Mouse (Mus musculus) lung, embryonic 14.5 days (tissue): ENCODE measurements around the gene Eln. TPM values are rescaled to one million over a fixed set of nuclear protein-coding genes. Genes with fewer than 3 reads are reported as not detected.
A peak's percentile ranks its signal among the peaks of the same experiment; 100 is the strongest.

Experiments used
- ATAC-seq: fragments of 200-750 bp; cut with Nextera tagmentation; 2 replicates; pipeline ENCODE4 v1.8.0; 2017; ENCODE audit warnings: mild to moderate bottlenecking, moderate TSS enrichment, moderate library complexity; ENCODE audit not compliant: insufficient read depth
- DNase-seq: peaks from one replicate; pipeline ENCODE4 v3.0.0-alpha.2; 2015
- H3K27ac ChIP-seq: fragments of 300-500 bp; sonication (generic); 2 replicates; pipeline ENCODE4 v1.5.1; 2014; ENCODE audit warnings: low read depth, mild to moderate bottlenecking, moderate library complexity
- H3K27me3 ChIP-seq: fragments of 300-500 bp; sonication (generic); 2 replicates; pipeline ENCODE4 v1.6.1; 2014; ENCODE audit warnings: low read length, control low read depth; ENCODE audit not compliant: insufficient read depth
- H3K36me3 ChIP-seq: fragments of 300-500 bp; sonication (generic); 2 replicates; pipeline ENCODE4 v1.6.1; 2014; ENCODE audit warnings: control low read depth; ENCODE audit not compliant: insufficient read depth
- H3K4me1 ChIP-seq: fragments of 300-500 bp; sonication (generic); 2 replicates; pipeline ENCODE4 v1.6.1; 2014; ENCODE audit warnings: antibody characterized with exemption, control low read depth; ENCODE audit not compliant: insufficient read depth
- H3K4me2 ChIP-seq: fragments of 300-500 bp; sonication (generic); 2 replicates; pipeline ENCODE4 v1.6.1; 2014; ENCODE audit warnings: mild to moderate bottlenecking
- H3K4me3 ChIP-seq: fragments of 300-500 bp; sonication (generic); 2 replicates; pipeline ENCODE4 v1.5.1; 2014; ENCODE audit warnings: low read depth, low read length
- H3K9ac ChIP-seq: fragments of 300-500 bp; sonication (generic); 2 replicates; pipeline ENCODE4 v1.6.1; 2014
- H3K9me3 ChIP-seq: fragments of 300-500 bp; sonication (generic); 2 replicates; pipeline ENCODE4 v1.6.1; 2016; ENCODE audit warnings: low read depth, low read length, control low read depth
- CTCF ChIP-seq: IDR thresholded peaks from 2 replicates; pipeline ENCODE4 v1.5.1; 2016; ENCODE audit warnings: antibody characterized with exemption, low read depth
- WGBS: fragments of 180-500 bp; shearing (Covaris S2); extraction: QIAGEN DNeasy Blood & Tissue Kit; methylation state at CpG from one replicate; pipeline ENCODE4 v1.1.7; 2014; 5-methylcytosine and 5-hydroxymethylcytosine counted together
- polyA plus RNA-seq: library from polyadenylated mRNA; unstranded; fragments of >200 nt; fragmentation: Nextera tagmentation; extraction: Ambion mirVana; gene quantifications from 2 replicates; pipeline ENCODE4 v1.2.1, GENCODE M21; 2014

The Eln gene
- polyA plus RNA-seq, 1 experiment from 2014 or later, result 196 TPM

GRCm38 (mm10) chr5:134745000-134745399 is 2.1 kb downstream of the Eln start:
- no peak overlapping the region for H3K27ac ChIP-seq

GRCm38 (mm10) chr5:134743991-134744390 is 3.1 kb downstream of the Eln start:
- TF ChIP-seq CTCF, result no peak
- ATAC-seq (no peak), DNase-seq (no peak)
- 47% methylated on average over 12 of the region's 12 CpGs for WGBS
- Histone ChIP-seq H3K9me3 (no peaks in the 10 kb centered on the region), H3K27ac (no peak overlapping the region), H3K4me2 (peak overlapping the region; percentile 37), H3K4me1 (peaks cover 14% of the 10 kb centered on the region; the same call in 1 of the 2 replicates), H3K9ac (0 out of 2 replicates have a peak overlapping the region, but pooled peaks have one; percentile 6), H3K36me3 (no peaks in the 10 kb centered on the region), H3K4me3 (no peak overlapping the region), H3K27me3 (no peaks in the 10 kb centered on the region)

More at GRCm38 (mm10) chr5:134745000-134745399, 2.1 kb downstream of the Eln start:
- Histone ChIP-seq H3K4me3 (peak overlapping the region; percentile 44; the same call in 1 of the 2 replicates), H3K4me2 (peak overlapping the region; percentile 65), H3K9ac (no peak overlapping the region), H3K9me3 (no peaks in the 10 kb centered on the region), H3K4me1 (peaks cover 14% of the 10 kb centered on the region; the same call in 1 of the 2 replicates), H3K27me3 (no peaks in the 10 kb centered on the region), H3K36me3 (no peaks in the 10 kb centered on the region)
- 83% methylated on average over 3 of the region's 3 CpGs for WGBS
- no peak for TF ChIP-seq CTCF
- DNase-seq, result no peak
- no peak for ATAC-seq

GRCm38 (mm10) chr5:134742221-134742795 is 4.8 kb downstream of the Eln start:
- Histone ChIP-seq H3K4me3 (peak overlapping the region; percentile 20), H3K27me3 (no peaks in the 10 kb centered on the region), H3K9me3 (no peaks in the 10 kb centered on the region), H3K4me2 (peak overlapping the region; percentile 42), H3K4me1 (peaks cover 8% of the 10 kb centered on the region; the same call in 1 of the 2 replicates), H3K36me3 (peaks cover 5% of the 10 kb centered on the region; the same call in 1 of the 2 replicates), H3K9ac (peak overlapping the region; percentile 9; the same call in 1 of the 2 replicates), H3K27ac (no peak overlapping the region; the same call in 1 of the 2 replicates)
- ATAC-seq (no peak), DNase-seq (peak; percentile 55)
- WGBS, result 11% methylated on average over 19 of the region's 19 CpGs
- no peak for TF ChIP-seq CTCF

GRCm38 (mm10) chr5:134740501-134741341 is 6.4 kb downstream of the Eln start:
- no peak for TF ChIP-seq CTCF
- H3K27ac ChIP-seq, result peak overlapping the region; percentile 66; the same call in 1 of the 2 replicates

GRCm38 (mm10) chr5:134739951-134740350 is 7.2 kb downstream of the Eln start:
- no peak overlapping the region for H3K27ac ChIP-seq
- ATAC-seq, result no peak
- H3K4me2 ChIP-seq, result no peak overlapping the region
- H3K27me3 ChIP-seq, result no peaks in the 10 kb centered on the region
- no peaks in the 10 kb centered on the region for H3K9me3 ChIP-seq
- H3K36me3 ChIP-seq, result peaks cover 6% of the 10 kb centered on the region; the same call in 1 of the 2 replicates
- TF ChIP-seq CTCF, result no peak
- DNase-seq, result no peak
- H3K9ac ChIP-seq, result no peak overlapping the region
- no peak overlapping the region for H3K4me3 ChIP-seq
- 39% methylated on average over 3 of the region's 3 CpGs for WGBS
- H3K4me1 ChIP-seq, result 0 out of 2 replicates have a peak, but pooled peaks cover 5% of the 10 kb centered on the region

More at GRCm38 (mm10) chr5:134740501-134741341, 6.4 kb downstream of the Eln start:
- H3K9ac ChIP-seq, result no peak overlapping the region
- H3K4me2 ChIP-seq, result no peak overlapping the region; the same call in 1 of the 2 replicates
- 0 out of 2 replicates have a peak, but pooled peaks cover 5% of the 10 kb centered on the region for H3K4me1 ChIP-seq
- DNase-seq (peak; percentile 46), ATAC-seq (peak; percentile 56)
- peaks cover 6% of the 10 kb centered on the region; the same call in 1 of the 2 replicates for H3K36me3 ChIP-seq
- H3K9me3 ChIP-seq, result no peaks in the 10 kb centered on the region
- H3K27me3 ChIP-seq, result no peaks in the 10 kb centered on the region
- 46% methylated on average over 11 of the region's 11 CpGs for WGBS
- H3K4me3 ChIP-seq, result no peak overlapping the region

GRCm38 (mm10) chr5:134734920-134735319 is 12.2 kb downstream of the Eln start:
- Histone ChIP-seq H3K36me3 (peaks cover 15% of the 10 kb centered on the region; the same call in 1 of the 2 replicates), H3K9me3 (no peaks in the 10 kb centered on the region), H3K4me3 (no peak overlapping the region), H3K27me3 (no peaks in the 10 kb centered on the region), H3K9ac (no peak overlapping the region), H3K27ac (no peak overlapping the region), H3K4me1 (no peaks in the 10 kb centered on the region), H3K4me2 (no peak overlapping the region)
- ATAC-seq (no peak; the same call in 1 of the 2 replicates), DNase-seq (no peak)
- no peak for TF ChIP-seq CTCF
- WGBS, result 63% methylated on average over 2 of the region's 2 CpGs

GRCm38 (mm10) chr5:134734072-134734471 is 13.1 kb downstream of the Eln start:
- H3K27me3 ChIP-seq, result no peaks in the 10 kb centered on the region
- no peak overlapping the region for H3K27ac ChIP-seq
- TF ChIP-seq CTCF, result no peak
- no peak overlapping the region for H3K4me3 ChIP-seq
- H3K9me3 ChIP-seq, result no peaks in the 10 kb centered on the region
- DNase-seq (no peak), ATAC-seq (no peak)
- no peaks in the 10 kb centered on the region for H3K4me1 ChIP-seq
- H3K4me2 ChIP-seq, result no peak overlapping the region
- peaks cover 19% of the 10 kb centered on the region; the same call in 1 of the 2 replicates for H3K36me3 ChIP-seq
- 59% methylated on average over 5 of the region's 5 CpGs for WGBS
- H3K9ac ChIP-seq, result no peak overlapping the region
